7 mouse cellular contexts compared by ENCODE assay signal in genomic region chr4:149723855-149724731, GRCm38 (mm10). TPM values are rescaled to one million over a fixed set of nuclear protein-coding genes. Genes with fewer than 3 reads are reported as not detected.
DNase-seq lines count a peak whose midpoint lies in the region; ATAC-seq and TF ChIP-seq lines count a peak whose summit lies in the region.

No protein-coding gene starts in this region.

- peak; percentile 27; the same call in 1 of the 2 replicates for ATAC-seq in forebrain, embryonic 15.5 days (replicated peaks)

- TF ChIP-seq CTCF in spleen, adult 2 months (IDR thresholded peaks at IDR 0.05; ENCODE audit: extremely low read depth, insufficient read depth, insufficient read length, insufficient replicate concordance) = peak; percentile 63; the same call in 1 of the 2 replicates

- TF ChIP-seq POLR2A in spleen, adult 2 months (IDR thresholded peaks at IDR 0.05; ENCODE audit: low read depth, low read length) = no peak

- no peaks in the 10 kb centered on the region for H3K27me3 ChIP-seq in spleen, adult 2 months (ENCODE audit: control insufficient read depth, insufficient read depth, low read length)
- H3K27me3 ChIP-seq in forebrain, embryonic 15.5 days = no peaks in the 10 kb centered on the region

- no peaks in the 10 kb centered on the region for H3K4me1 ChIP-seq in spleen, adult 2 months (ENCODE audit: control insufficient read depth, insufficient read depth, insufficient read length)
- H3K4me1 ChIP-seq in forebrain, embryonic 15.5 days = peaks cover 5% of the 10 kb centered on the region; the same call in 1 of the 2 replicates

- H3K4me2 ChIP-seq in forebrain, embryonic 15.5 days (replicated peaks) = no peak overlapping the region

- peak in 1 of 2 experiments; percentile 56 for DNase-seq in spleen, adult 2 months (ENCODE audit: low read depth in 1 of 2, low spot score in 2 of 2)
- no peak for DNase-seq in spleen, adult 12 weeks (ENCODE audit: low spot score)
- DNase-seq in adrenal gland, postnatal 14 days = peak; percentile 66
- DNase-seq in kidney, adult 18-20 months = peak; percentile 78
- DNase-seq in lung, postnatal 36 days = peak; percentile 81
- peak; percentile 69 for DNase-seq in thymus, postnatal 14 days

- 84% methylated on average over 17 of the region's 17 CpGs for WGBS in spleen, adult 2 months
- 74% methylated on average over 17 of the region's 17 CpGs for WGBS in forebrain, embryonic 15.5 days

- H3K36me3 ChIP-seq in spleen, adult 2 months (ENCODE audit: control insufficient read depth, insufficient read depth, low read length) = peaks cover 17% of the 10 kb centered on the region
- H3K36me3 ChIP-seq in forebrain, embryonic 15.5 days = peaks cover 49% of the 10 kb centered on the region

- H3K9me3 ChIP-seq in forebrain, embryonic 15.5 days = no peaks in the 10 kb centered on the region

- H3K27ac ChIP-seq in spleen, adult 2 months (ENCODE audit: insufficient read depth, low read length) = no peak overlapping the region
- H3K27ac ChIP-seq in forebrain, embryonic 15.5 days (replicated peaks) = 0 out of 2 replicates have a peak overlapping the region, but pooled peaks have one; percentile 4

- H3K4me3 ChIP-seq in spleen, adult 2 months (ENCODE audit: extremely low read depth, insufficient read depth, insufficient read length) = no peak overlapping the region
- H3K4me3 ChIP-seq in forebrain, embryonic 15.5 days = no peak overlapping the region

- H3K9ac ChIP-seq in forebrain, embryonic 15.5 days (replicated peaks) = no peak overlapping the region

RNA-seq across cellular contexts. Expression of gene Tmem201, which starts 13.8 kb away (rescaled TPM):
- polyA plus RNA-seq in spleen, adult 2 months (2012; rRNA removed) = 24.3 and 30.7 TPM in 2 replicates
- total RNA-seq in adrenal gland, postnatal 14 days (2021) = 32.1 and 36.3 TPM in 2 replicates
- 39.8 and 40.8 TPM in 2 replicates for polyA plus RNA-seq in forebrain, embryonic 15.5 days (2015; fragmentation: Nextera tagmentation; extraction: Ambion mirVana)

RNA-seq across cellular contexts. Expression of gene Pik3cd, which starts 21.7 kb away (rescaled TPM):
- 104 and 124 TPM in 2 replicates for polyA plus RNA-seq in spleen, adult 2 months (2012; rRNA removed)
- total RNA-seq in adrenal gland, postnatal 14 days (2021) = 4.4 and 19.1 TPM in 2 replicates
- 16.5 and 18.2 TPM in 2 replicates for polyA plus RNA-seq in forebrain, embryonic 15.5 days (2015; fragmentation: Nextera tagmentation; extraction: Ambion mirVana)

RNA-seq across cellular contexts. Expression of gene Slc25a33, which starts 50.0 kb away (rescaled TPM):
- polyA plus RNA-seq in spleen, adult 2 months (2012; rRNA removed) = 5.4 and 7.1 TPM in 2 replicates
- 30.6 and 36.6 TPM in 2 replicates for total RNA-seq in adrenal gland, postnatal 14 days (2021)
- polyA plus RNA-seq in forebrain, embryonic 15.5 days (2015; fragmentation: Nextera tagmentation; extraction: Ambion mirVana) = 21.8 and 22.6 TPM in 2 replicates
